Mouse (Mus musculus): ENCODE measurements around the gene Tnrc18. TPM values are rescaled to one million over a fixed set of nuclear protein-coding genes. Genes with fewer than 3 reads are reported as not detected.

The Tnrc18 gene
- polyA plus RNA-seq, 1 experiment = 13.9 TPM

DNA sequence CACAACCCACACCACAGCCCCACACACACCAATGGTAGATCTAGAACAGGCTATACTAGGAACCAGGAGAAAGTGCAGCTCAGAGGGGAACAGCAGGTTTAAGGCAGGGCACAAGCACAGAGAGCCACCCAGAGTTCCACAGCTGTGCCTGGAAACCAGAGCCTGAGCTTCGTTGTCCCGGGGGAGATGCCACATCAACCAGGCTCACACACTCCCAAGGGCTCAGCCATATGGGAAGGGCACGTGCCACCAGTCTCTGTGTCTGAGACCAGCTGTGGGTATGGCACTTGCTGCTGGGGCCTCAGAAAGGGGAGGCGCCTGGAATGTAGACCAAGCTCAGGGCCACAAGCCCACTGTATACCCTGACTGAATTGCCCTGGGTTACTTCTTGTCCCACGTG lies 36.9 kb downstream of the Tnrc18 start:
- peaks cover 5% of the 10 kb centered on the region for H3K4me1 ChIP-seq (ENCODE audit: control insufficient read depth, insufficient read depth, low read length)
- H3K27ac ChIP-seq (ENCODE audit: insufficient read depth, low read length) = no peak overlapping the region
- no peak overlapping the region for H3K9ac ChIP-seq (ENCODE audit: low read depth, poor library complexity, severe bottlenecking)
- no peaks in the 10 kb centered on the region for H3K27me3 ChIP-seq (ENCODE audit: control insufficient read depth, insufficient read depth, low read length, poor library complexity, severe bottlenecking)
- no peaks in the 10 kb centered on the region for H3K9me3 ChIP-seq (replicated peaks; ENCODE audit: control insufficient read depth, insufficient read depth, low read length, poor library complexity, severe bottlenecking)
- no peaks in the 10 kb centered on the region for H3K36me3 ChIP-seq (ENCODE audit: control insufficient read depth, insufficient read depth, low read length, poor library complexity, severe bottlenecking)
- TF ChIP-seq POLR2A (IDR thresholded peaks at IDR 0.05; ENCODE audit: insufficient read depth, low read length) (no peak), EP300 (IDR thresholded peaks at IDR 0.05; ENCODE audit: insufficient read depth, low read depth, low read length) (no peak), CTCF (IDR thresholded peaks at IDR 0.05; ENCODE audit: low read depth, low read length) (no peak)
- no peak overlapping the region for H3K4me3 ChIP-seq (ENCODE audit: low read depth, low read length)

DNA sequence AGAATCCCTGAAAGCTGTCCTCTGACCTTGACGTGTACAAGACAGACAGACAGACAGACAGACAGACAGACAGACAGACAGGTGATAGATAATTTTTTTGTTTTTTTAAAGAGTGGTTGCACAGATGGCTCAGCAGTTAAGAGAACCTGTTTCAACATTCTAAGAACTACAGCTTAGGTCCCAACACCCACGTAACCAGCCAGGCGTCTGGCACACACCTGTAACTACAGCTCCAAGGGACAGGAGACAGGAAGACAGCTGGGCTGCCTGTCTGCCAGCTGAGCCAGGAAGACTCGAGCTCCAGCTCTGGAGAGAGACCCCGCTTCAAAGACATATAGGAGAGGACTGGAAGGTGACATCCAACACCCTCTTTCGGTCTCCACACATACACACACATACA lies 38.6 kb downstream of the Tnrc18 start:
- H3K4me1 ChIP-seq (ENCODE audit: control insufficient read depth, insufficient read depth, low read length) = peaks cover 5% of the 10 kb centered on the region
- H3K9me3 ChIP-seq (replicated peaks; ENCODE audit: control insufficient read depth, insufficient read depth, low read length, poor library complexity, severe bottlenecking) = no peaks in the 10 kb centered on the region
- no peaks in the 10 kb centered on the region for H3K36me3 ChIP-seq (ENCODE audit: control insufficient read depth, insufficient read depth, low read length, poor library complexity, severe bottlenecking)
- H3K4me3 ChIP-seq (ENCODE audit: low read depth, low read length) = no peak overlapping the region
- no peaks in the 10 kb centered on the region for H3K27me3 ChIP-seq (ENCODE audit: control insufficient read depth, insufficient read depth, low read length, poor library complexity, severe bottlenecking)
- no peak for TF ChIP-seq EP300 (IDR thresholded peaks at IDR 0.05; ENCODE audit: insufficient read depth, low read depth, low read length)
- no peak for TF ChIP-seq CTCF (IDR thresholded peaks at IDR 0.05; ENCODE audit: low read depth, low read length)
- TF ChIP-seq POLR2A (IDR thresholded peaks at IDR 0.05; ENCODE audit: insufficient read depth, low read length) = no peak
- no peak overlapping the region for H3K9ac ChIP-seq (ENCODE audit: low read depth, poor library complexity, severe bottlenecking)
- no peak overlapping the region for H3K27ac ChIP-seq (ENCODE audit: insufficient read depth, low read length)

DNA sequence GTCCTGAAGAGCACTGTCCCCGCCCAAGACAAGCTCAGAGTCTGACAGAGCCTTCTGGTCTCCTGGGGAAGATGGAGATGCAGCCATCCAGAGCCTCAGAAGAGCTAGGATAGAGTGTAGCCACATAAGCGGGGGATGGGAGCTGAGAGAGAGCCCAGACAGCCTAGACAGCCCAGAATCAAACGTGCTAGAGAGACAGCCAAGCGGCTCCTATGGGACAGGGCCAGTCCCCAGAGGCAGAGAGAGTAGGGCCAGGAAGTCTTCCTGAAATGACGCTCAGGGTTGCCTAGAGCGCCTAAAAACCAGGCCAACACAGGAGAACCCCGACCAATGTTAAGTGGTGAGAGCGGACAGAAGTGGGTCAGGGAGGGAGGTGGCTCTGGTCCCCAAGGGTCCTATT lies 39.3 kb downstream of the Tnrc18 start:
- 0 out of 2 replicates have a peak overlapping the region, but pooled peaks have one; percentile 7 for H3K4me3 ChIP-seq (ENCODE audit: low read depth, low read length)
- H3K9ac ChIP-seq (ENCODE audit: low read depth, poor library complexity, severe bottlenecking) = no peak overlapping the region

DNA sequence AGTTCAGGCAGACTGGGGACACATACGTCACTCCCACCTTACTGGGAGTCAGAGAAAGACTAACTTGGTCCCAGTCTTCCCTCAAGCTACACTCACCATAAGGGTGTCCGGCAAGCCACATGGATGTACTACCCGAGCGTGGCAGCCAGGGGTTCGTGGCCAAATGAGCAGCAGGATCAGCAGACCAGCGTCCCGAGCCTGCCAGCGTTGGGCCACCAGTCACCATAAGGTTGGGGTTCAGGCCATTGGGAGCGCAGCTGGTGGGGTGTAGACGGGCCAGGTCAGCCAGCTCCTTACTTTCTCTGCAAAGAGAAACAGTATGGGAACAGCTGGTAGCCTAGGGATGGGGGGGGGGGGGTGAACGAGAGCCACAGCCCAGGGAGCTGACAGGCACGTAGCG lies 41.4 kb downstream of the Tnrc18 start:
- Histone ChIP-seq H3K27me3 (ENCODE audit: control insufficient read depth, insufficient read depth, low read length, poor library complexity, severe bottlenecking) (no peaks in the 10 kb centered on the region), H3K9ac (ENCODE audit: low read depth, poor library complexity, severe bottlenecking) (no peak overlapping the region), H3K36me3 (ENCODE audit: control insufficient read depth, insufficient read depth, low read length, poor library complexity, severe bottlenecking) (no peaks in the 10 kb centered on the region), H3K4me1 (ENCODE audit: control insufficient read depth, insufficient read depth, low read length) (peaks cover 1% of the 10 kb centered on the region), H3K9me3 (replicated peaks; ENCODE audit: control insufficient read depth, insufficient read depth, low read length, poor library complexity, severe bottlenecking) (no peaks in the 10 kb centered on the region), H3K27ac (ENCODE audit: insufficient read depth, low read length) (no peak overlapping the region), H3K4me3 (ENCODE audit: low read depth, low read length) (no peak overlapping the region)
- TF ChIP-seq EP300 (IDR thresholded peaks at IDR 0.05; ENCODE audit: insufficient read depth, low read depth, low read length) (no peak), POLR2A (IDR thresholded peaks at IDR 0.05; ENCODE audit: insufficient read depth, low read length) (no peak), CTCF (IDR thresholded peaks at IDR 0.05; ENCODE audit: low read depth, low read length) (no peak)

More for the DNA sequence above, 39.3 kb downstream of the Tnrc18 start:
- H3K4me1 ChIP-seq (ENCODE audit: control insufficient read depth, insufficient read depth, low read length) = peaks cover 5% of the 10 kb centered on the region
- H3K9me3 ChIP-seq (replicated peaks; ENCODE audit: control insufficient read depth, insufficient read depth, low read length, poor library complexity, severe bottlenecking) = no peaks in the 10 kb centered on the region
- no peak for TF ChIP-seq POLR2A (IDR thresholded peaks at IDR 0.05; ENCODE audit: insufficient read depth, low read length)
- no peak for TF ChIP-seq CTCF (IDR thresholded peaks at IDR 0.05; ENCODE audit: low read depth, low read length)
- TF ChIP-seq EP300 (IDR thresholded peaks at IDR 0.05; ENCODE audit: insufficient read depth, low read depth, low read length) = no peak
- no peaks in the 10 kb centered on the region for H3K36me3 ChIP-seq (ENCODE audit: control insufficient read depth, insufficient read depth, low read length, poor library complexity, severe bottlenecking)
- no peaks in the 10 kb centered on the region for H3K27me3 ChIP-seq (ENCODE audit: control insufficient read depth, insufficient read depth, low read length, poor library complexity, severe bottlenecking)
- no peak overlapping the region for H3K27ac ChIP-seq (ENCODE audit: insufficient read depth, low read length)

DNA sequence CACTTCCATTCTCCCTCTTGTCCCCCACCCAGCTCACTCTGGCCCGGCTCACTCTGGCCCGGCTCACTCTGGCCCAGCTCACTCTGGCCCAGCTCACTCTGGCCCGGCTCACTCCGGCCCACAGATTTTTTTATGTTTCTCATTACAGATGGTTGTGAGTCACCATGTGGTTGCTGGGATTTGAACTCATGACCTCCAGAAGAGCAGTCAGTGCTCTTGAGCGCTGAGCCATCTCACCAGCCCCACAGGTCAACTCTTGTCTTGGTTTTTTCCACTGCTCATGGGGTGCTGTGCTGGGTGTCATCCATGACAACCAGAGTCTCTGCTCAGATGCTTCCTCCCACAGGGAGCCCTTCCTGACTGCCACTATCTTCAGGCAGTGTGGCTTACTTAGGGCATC lies 42.7 kb downstream of the Tnrc18 start:
- TF ChIP-seq POLR2A (IDR thresholded peaks at IDR 0.05; ENCODE audit: insufficient read depth, low read length) = no peak
- no peak for TF ChIP-seq EP300 (IDR thresholded peaks at IDR 0.05; ENCODE audit: insufficient read depth, low read depth, low read length)
- TF ChIP-seq CTCF (IDR thresholded peaks at IDR 0.05; ENCODE audit: low read depth, low read length) = no peak
- Histone ChIP-seq H3K36me3 (ENCODE audit: control insufficient read depth, insufficient read depth, low read length, poor library complexity, severe bottlenecking) (no peaks in the 10 kb centered on the region), H3K4me1 (ENCODE audit: control insufficient read depth, insufficient read depth, low read length) (no peaks in the 10 kb centered on the region), H3K9ac (ENCODE audit: low read depth, poor library complexity, severe bottlenecking) (no peak overlapping the region), H3K27me3 (ENCODE audit: control insufficient read depth, insufficient read depth, low read length, poor library complexity, severe bottlenecking) (no peaks in the 10 kb centered on the region), H3K27ac (ENCODE audit: insufficient read depth, low read length) (no peak overlapping the region), H3K9me3 (replicated peaks; ENCODE audit: control insufficient read depth, insufficient read depth, low read length, poor library complexity, severe bottlenecking) (no peaks in the 10 kb centered on the region), H3K4me3 (ENCODE audit: low read depth, low read length) (no peak overlapping the region)

DNA sequence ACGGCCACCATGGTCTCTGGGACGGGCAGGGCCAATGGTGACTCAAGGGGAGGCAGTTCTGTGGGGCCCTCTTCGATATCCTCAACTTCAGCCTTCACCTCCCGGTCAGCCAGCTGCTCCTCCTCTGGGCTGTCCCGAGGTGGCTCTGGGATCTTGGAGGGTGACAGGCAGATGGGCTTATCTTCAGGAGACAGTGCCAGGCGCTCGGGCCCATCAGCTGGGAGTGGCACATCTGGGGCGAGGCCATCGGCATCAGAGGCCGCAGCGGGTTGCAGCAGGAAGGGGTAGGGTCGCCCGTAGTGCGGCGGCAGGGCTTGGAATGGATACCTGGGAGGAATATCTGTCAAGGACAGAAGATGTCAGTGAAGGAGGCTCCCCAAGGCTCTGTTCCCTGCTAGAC lies 45.5 kb downstream of the Tnrc18 start:
- Histone ChIP-seq H3K36me3 (ENCODE audit: control insufficient read depth, insufficient read depth, low read length, poor library complexity, severe bottlenecking) (no peaks in the 10 kb centered on the region), H3K9ac (ENCODE audit: low read depth, poor library complexity, severe bottlenecking) (no peak overlapping the region), H3K27me3 (ENCODE audit: control insufficient read depth, insufficient read depth, low read length, poor library complexity, severe bottlenecking) (no peaks in the 10 kb centered on the region), H3K4me1 (ENCODE audit: control insufficient read depth, insufficient read depth, low read length) (peaks cover 6% of the 10 kb centered on the region), H3K27ac (ENCODE audit: insufficient read depth, low read length) (no peak overlapping the region), H3K9me3 (replicated peaks; ENCODE audit: control insufficient read depth, insufficient read depth, low read length, poor library complexity, severe bottlenecking) (no peaks in the 10 kb centered on the region), H3K4me3 (ENCODE audit: low read depth, low read length) (no peak overlapping the region)
- TF ChIP-seq EP300 (IDR thresholded peaks at IDR 0.05; ENCODE audit: insufficient read depth, low read depth, low read length) (no peak), POLR2A (IDR thresholded peaks at IDR 0.05; ENCODE audit: insufficient read depth, low read length) (no peak), CTCF (IDR thresholded peaks at IDR 0.05; ENCODE audit: low read depth, low read length) (no peak)
